Mouse (Mus musculus): ENCODE measurements around the gene Zfp93. TPM values are rescaled to one million over a fixed set of nuclear protein-coding genes. Genes with fewer than 3 reads are reported as not detected.

The Zfp93 gene
- 1.2 TPM for polyA plus RNA-seq (2015; fragmentation: Illumina TruSeq; extraction: RNeasy Lipid Tissue Mini Kit (QIAGEN cat#74804); ENCODE audit: insufficient read depth, low read depth, low replicate concordance)

GRCm38 (mm10) chr7:24270288-24270672 lies at the start of gene Zfp93:
Gene Zfp93, plus strand, starts transcription at chr7:24270420.

DNA sequence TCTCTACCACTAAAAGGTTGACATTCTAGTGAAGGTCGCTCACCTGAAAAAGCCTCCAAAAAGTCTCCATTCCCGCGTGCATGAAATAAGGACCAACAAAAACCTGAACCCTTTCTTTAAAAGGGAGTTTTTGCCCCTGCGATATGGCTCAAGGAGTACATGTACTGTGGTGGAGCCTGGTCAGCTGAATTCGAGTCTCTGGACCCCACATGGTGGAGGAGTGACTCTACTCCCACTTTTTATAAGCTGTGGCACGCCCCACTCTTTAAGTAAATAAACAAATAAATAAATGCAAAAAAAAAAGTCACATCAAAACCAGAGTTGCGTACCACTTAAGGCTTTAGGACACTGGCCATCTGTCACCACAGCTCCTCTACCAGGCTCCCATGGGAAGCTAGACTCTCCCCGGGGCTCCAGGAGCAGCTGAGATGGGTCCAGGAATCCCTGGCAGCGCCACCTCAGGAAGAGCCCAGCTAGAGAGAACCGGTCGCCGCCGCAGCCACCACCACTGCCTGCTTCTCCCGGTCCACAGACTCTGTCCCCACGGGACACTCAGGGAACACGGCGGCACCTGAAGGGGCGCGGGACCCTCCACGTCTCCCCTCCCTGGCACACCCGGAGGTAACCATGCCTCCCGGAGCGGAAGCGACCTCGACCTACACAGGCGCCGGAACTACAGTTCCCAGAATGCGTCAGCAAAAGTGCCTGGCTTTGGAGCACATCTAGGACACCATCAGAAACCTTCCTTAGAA lies 33.0 kb upstream of the Zfp93 start, which contains the start of gene Zfp109:
Gene Zfp109, minus strand, starts transcription at position 521 of the 752 bp plus-strand sequence.

DNA sequence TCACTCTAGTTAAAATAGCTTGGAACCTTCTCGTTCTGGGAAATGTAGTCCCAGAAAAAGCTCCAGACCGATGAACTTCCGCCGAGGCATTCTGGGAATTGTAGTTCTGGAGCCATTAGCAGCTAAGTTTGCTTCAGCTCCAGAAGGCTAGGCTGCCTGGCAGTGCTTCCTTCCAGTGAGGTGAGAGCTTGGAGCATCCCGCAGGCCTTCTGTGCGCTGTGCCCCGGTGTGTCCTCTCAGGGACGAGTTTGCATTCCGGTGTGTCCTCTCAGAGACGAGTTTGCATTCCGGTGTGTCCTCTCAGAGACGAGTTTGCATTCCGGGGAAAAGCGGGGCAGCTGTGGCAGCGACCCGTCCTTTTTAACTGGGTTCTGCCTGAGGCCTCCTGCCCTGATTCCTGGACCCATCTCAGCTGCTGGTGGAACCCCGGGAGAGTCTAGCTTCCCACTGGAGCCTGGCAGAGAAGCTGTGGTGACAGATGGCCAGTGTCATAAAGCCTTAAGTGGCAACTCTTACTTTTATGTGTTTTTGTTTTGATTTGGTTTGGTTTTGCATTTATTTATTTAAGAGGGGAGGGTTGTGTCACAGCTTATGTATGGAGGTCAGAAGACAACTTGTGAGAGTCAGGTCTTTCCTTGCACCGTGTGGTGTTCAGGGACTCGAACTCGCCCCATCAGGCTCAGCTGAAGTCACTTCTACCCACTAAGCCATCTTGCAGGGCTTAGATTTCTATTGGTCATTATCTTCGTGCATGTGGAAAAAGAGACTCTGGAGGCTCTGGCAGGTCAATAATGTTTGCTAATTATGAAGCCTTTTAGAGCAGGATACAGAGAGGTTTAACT lies 15.4 kb upstream of the Zfp93 start, which contains the start of gene Zfp108:
Gene Zfp108, plus strand, starts transcription at position 162 of the 842 bp plus-strand sequence.

GRCm38 (mm10) chr7:24300771-24301282 lies 30.6 kb downstream of the Zfp93 start, which contains the start of gene Zfp61:
Gene Zfp61, minus strand, starts transcription at chr7:24301232.

GRCm38 (mm10) chr7:24316567-24317092 lies 46.4 kb downstream of the Zfp93 start, which contains the start of gene Zfp94:
Gene Zfp94, minus strand, starts transcription at chr7:24316666.

Other genes starting within 250 kb of the Zfp93 start
- not detected for gene Vmn1r183, start 217.2 kb upstream of the Zfp93 start, polyA plus RNA-seq (2015; fragmentation: Illumina TruSeq; extraction: RNeasy Lipid Tissue Mini Kit (QIAGEN cat#74804); ENCODE audit: insufficient read depth, low read depth, low replicate concordance)
- gene Zfp180, start 188.5 kb upstream of the Zfp93 start, polyA plus RNA-seq (2015; fragmentation: Illumina TruSeq; extraction: RNeasy Lipid Tissue Mini Kit (QIAGEN cat#74804); ENCODE audit: insufficient read depth, low read depth, low replicate concordance) = 5.8 TPM
- gene Zfp112, start 158.1 kb upstream of the Zfp93 start, polyA plus RNA-seq (2015; fragmentation: Illumina TruSeq; extraction: RNeasy Lipid Tissue Mini Kit (QIAGEN cat#74804); ENCODE audit: insufficient read depth, low read depth, low replicate concordance) = 1.2 TPM
- gene Zfp235, start 136.3 kb upstream of the Zfp93 start, polyA plus RNA-seq (2015; fragmentation: Illumina TruSeq; extraction: RNeasy Lipid Tissue Mini Kit (QIAGEN cat#74804); ENCODE audit: insufficient read depth, low read depth, low replicate concordance) = 4.5 TPM
- gene Zfp114, start 95.4 kb upstream of the Zfp93 start, polyA plus RNA-seq (2015; fragmentation: Illumina TruSeq; extraction: RNeasy Lipid Tissue Mini Kit (QIAGEN cat#74804); ENCODE audit: insufficient read depth, low read depth, low replicate concordance) = 0.28 TPM
- gene Zfp111, start 59.0 kb upstream of the Zfp93 start, polyA plus RNA-seq (2015; fragmentation: Illumina TruSeq; extraction: RNeasy Lipid Tissue Mini Kit (QIAGEN cat#74804); ENCODE audit: insufficient read depth, low read depth, low replicate concordance) = 1.0 TPM
- 0.63 TPM for gene Zfp109, start 32.9 kb upstream of the Zfp93 start, polyA plus RNA-seq (2015; fragmentation: Illumina TruSeq; extraction: RNeasy Lipid Tissue Mini Kit (QIAGEN cat#74804); ENCODE audit: insufficient read depth, low read depth, low replicate concordance)
- 0.63 TPM for gene Zfp108, start 15.6 kb upstream of the Zfp93 start, polyA plus RNA-seq (2015; fragmentation: Illumina TruSeq; extraction: RNeasy Lipid Tissue Mini Kit (QIAGEN cat#74804); ENCODE audit: insufficient read depth, low read depth, low replicate concordance)
- gene Zfp61, start 30.8 kb downstream of the Zfp93 start, polyA plus RNA-seq (2015; fragmentation: Illumina TruSeq; extraction: RNeasy Lipid Tissue Mini Kit (QIAGEN cat#74804); ENCODE audit: insufficient read depth, low read depth, low replicate concordance) = 14.0 TPM
- gene Zfp94, start 46.2 kb downstream of the Zfp93 start, polyA plus RNA-seq (2015; fragmentation: Illumina TruSeq; extraction: RNeasy Lipid Tissue Mini Kit (QIAGEN cat#74804); ENCODE audit: insufficient read depth, low read depth, low replicate concordance) = 4.9 TPM
- not detected for gene Tescl, start 63.5 kb downstream of the Zfp93 start, polyA plus RNA-seq (2015; fragmentation: Illumina TruSeq; extraction: RNeasy Lipid Tissue Mini Kit (QIAGEN cat#74804); ENCODE audit: insufficient read depth, low read depth, low replicate concordance)
- not detected for gene Lypd5, start 78.8 kb downstream of the Zfp93 start, polyA plus RNA-seq (2015; fragmentation: Illumina TruSeq; extraction: RNeasy Lipid Tissue Mini Kit (QIAGEN cat#74804); ENCODE audit: insufficient read depth, low read depth, low replicate concordance)
- gene Kcnn4, start 99.8 kb downstream of the Zfp93 start, polyA plus RNA-seq (2015; fragmentation: Illumina TruSeq; extraction: RNeasy Lipid Tissue Mini Kit (QIAGEN cat#74804); ENCODE audit: insufficient read depth, low read depth, low replicate concordance) = 2.5 TPM
- 12.2 TPM for gene Smg9, start 129.2 kb downstream of the Zfp93 start, polyA plus RNA-seq (2015; fragmentation: Illumina TruSeq; extraction: RNeasy Lipid Tissue Mini Kit (QIAGEN cat#74804); ENCODE audit: insufficient read depth, low read depth, low replicate concordance)
- not detected for gene Irgc1, start 181.9 kb downstream of the Zfp93 start, polyA plus RNA-seq (2015; fragmentation: Illumina TruSeq; extraction: RNeasy Lipid Tissue Mini Kit (QIAGEN cat#74804); ENCODE audit: insufficient read depth, low read depth, low replicate concordance)
- 3.3 TPM for gene Plaur, start 192.1 kb downstream of the Zfp93 start, polyA plus RNA-seq (2015; fragmentation: Illumina TruSeq; extraction: RNeasy Lipid Tissue Mini Kit (QIAGEN cat#74804); ENCODE audit: insufficient read depth, low read depth, low replicate concordance)
- 3.4 TPM for gene Cadm4, start 211.6 kb downstream of the Zfp93 start, polyA plus RNA-seq (2015; fragmentation: Illumina TruSeq; extraction: RNeasy Lipid Tissue Mini Kit (QIAGEN cat#74804); ENCODE audit: insufficient read depth, low read depth, low replicate concordance)
- gene Zfp428, start 236.6 kb downstream of the Zfp93 start, polyA plus RNA-seq (2015; fragmentation: Illumina TruSeq; extraction: RNeasy Lipid Tissue Mini Kit (QIAGEN cat#74804); ENCODE audit: insufficient read depth, low read depth, low replicate concordance) = 1.4 TPM
- gene AC161166.1, start 242.0 kb downstream of the Zfp93 start, polyA plus RNA-seq (2015; fragmentation: Illumina TruSeq; extraction: RNeasy Lipid Tissue Mini Kit (QIAGEN cat#74804); ENCODE audit: insufficient read depth, low read depth, low replicate concordance) = not detected

Measured in pancreas, adult 10 weeks (tissue).